Mouse (Mus musculus) natural killer cell, adult 2 months (primary cell): ENCODE data around the gene Timeless.

Experiments used
- DNase-seq, 2 experiments: peaks; one replicate each; pipeline ENCODE4 v3.0.0; 2022; ENCODE audit warnings: low spot score in 2 of 2

Timeless gene

GRCm38 (mm10) chr10:128296370-128297090 lies 64.7 kb downstream of the Timeless start:
- no peak for DNase-seq

- DNase-seq: no peak
These were observed 65.4 kb downstream of the Timeless start for GRCm38 (mm10) chr10:128297221-128297620.

DNA sequence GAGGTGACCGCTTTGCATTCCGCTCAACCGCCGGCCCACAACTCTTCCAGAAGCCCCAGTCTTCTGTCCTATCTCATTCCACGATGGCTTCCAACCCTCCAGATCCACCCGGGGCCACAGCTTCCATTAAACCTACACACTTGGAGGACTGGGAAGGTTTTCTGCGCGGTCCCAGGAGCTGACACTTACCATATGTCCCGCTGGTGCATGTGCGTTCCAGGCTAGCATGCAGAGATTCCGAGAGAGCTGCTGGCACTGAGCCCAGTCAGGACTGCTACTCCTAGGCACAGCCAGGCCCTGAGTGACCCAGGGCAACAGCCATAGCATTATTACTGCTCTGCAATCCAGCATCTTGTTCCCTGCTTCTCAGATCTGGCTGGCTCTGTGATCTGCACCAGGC lies 65.8 kb downstream of the Timeless start:
- no peak for DNase-seq

DNA sequence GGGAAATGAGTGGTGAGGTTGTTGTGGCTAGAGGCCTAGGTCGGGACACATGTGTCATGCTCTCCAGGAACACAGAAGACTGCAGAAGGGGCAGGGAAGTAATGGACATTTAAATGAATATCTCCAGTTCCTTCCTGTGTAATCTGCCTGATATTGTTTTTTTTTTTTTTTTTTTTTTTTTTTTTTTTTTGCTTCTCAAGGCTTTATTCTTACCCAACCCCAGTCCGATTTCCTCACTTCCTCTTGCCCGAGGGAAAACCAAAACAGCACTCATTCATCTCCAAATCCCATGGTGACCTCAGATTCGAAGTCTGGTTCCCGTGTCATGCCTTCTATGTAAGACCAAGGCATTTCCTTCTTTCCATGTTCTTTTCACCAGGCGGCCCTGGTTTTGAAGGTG lies 66.4 kb downstream of the Timeless start:
- no peak for DNase-seq

DNA sequence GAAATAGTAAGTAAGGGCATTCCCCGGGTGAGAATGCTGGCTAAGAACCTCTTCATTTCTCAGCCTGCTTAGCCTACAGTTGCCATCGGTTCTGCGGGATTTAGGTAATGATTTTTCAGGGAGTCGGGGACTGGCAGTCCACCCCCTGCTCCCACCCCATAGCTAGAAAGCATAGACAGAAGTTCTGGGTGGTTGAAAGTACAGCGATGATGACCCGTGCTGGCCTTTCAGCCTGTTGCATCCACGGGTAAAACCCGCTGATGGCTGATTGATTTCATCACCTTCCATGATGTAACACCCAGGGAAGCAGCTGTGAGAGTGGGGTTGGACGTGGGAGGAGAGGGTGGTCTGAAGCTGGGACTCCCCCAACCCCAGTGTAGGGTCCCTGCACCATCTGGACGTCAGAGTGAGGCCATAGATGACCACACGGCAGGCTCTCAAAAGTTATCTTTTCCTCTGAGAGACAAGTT lies 66.9 kb downstream of the Timeless start, which contains the start of gene Il23a:
Gene Il23a, minus strand, starts transcription at position 51 of the 470 bp plus-strand sequence.
- no peak for DNase-seq

- no peak for DNase-seq
These were observed 70.5 kb downstream of the Timeless start for GRCm38 (mm10) chr10:128302357-128302756.
